Mouse (Mus musculus): ENCODE data around the gene Pkp4.

The Pkp4 gene

DNA sequence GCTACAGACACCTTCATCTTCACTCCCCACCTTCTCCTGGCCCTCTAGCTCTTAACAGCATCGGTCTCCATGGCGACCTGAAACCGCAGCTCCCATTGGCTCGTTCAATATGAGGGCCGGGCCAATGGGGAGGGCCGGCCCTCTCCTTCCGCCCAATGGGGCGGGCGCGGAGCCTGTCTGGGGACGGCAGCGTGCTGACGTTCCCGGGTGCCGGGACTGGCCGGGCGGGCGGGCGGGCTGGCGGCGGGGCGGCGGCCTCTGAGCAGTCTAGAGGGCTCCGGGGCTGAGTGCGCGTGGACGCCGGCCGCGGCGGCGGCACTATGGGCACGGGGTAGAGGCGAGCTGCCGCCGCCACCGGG, at the start of gene Pkp4, which contains the start of gene Ccdc148:
Gene Pkp4, plus strand, starts transcription at position 246 of the 359 bp plus-strand sequence.
Gene Ccdc148, minus strand, starts transcription at position 79 of the 359 bp plus-strand sequence.
- peak; percentile 100 for DNase-seq

DNA sequence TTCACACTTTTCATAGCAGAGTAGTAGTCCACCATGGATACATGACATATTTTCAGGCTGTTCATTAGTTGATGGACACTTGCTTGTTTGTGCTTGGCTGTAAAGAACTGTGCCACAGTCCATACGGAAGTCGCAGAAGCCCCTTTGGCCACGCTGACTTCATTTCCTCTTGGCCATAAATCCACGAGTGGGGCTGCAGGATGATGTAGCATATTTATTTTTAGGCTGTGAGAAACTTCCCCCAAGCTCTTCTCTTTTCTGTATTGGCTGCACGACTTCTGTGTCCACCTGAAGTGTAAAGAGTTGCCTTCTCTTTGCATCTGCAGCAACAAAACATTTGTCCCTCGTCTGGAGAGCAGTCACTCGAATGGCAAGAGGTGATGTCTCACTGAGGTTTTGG, 31.6 kb upstream of the Pkp4 start:
- DNase-seq: no peak

DNA sequence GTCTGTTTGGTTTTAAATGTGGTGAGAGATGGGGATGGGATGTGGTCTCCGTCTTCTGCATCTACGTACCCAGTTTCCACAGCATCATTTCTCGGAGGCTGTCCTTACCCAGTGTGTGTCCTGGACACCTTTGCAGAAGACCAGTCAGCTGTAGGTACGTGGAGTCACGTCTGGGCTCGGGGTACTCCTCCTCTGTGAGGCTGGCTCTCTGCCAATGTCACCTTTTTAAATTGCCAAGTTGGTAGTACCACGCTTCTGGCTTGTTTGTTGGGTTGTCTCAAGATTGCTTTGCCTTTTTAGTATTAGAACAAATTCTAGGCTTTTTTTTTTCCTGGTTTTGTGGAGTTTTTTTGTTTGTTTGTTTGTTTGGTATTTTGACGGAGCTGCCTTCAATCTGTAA, 30.8 kb upstream of the Pkp4 start:
- no peak for DNase-seq

DNA sequence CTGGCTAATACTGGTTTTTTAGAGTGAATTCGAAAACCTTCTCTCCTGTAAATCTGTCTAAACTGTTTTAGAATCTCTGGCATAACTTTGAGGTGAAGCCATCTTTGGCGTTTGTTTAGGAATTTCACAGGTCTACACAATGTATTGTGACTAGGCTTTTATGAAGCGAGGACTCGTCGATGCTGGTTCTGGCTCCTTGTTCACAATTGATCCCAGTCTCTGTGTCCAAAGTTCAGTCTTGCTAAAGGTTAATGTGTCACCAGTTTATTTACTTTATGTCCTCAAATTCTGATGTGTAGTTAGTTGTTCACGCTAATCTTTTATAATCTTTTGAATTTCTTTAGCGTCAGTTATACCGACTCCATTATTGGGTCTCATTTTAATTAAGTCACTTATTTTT, 29.6 kb upstream of the Pkp4 start:
- no peak for DNase-seq

DNA sequence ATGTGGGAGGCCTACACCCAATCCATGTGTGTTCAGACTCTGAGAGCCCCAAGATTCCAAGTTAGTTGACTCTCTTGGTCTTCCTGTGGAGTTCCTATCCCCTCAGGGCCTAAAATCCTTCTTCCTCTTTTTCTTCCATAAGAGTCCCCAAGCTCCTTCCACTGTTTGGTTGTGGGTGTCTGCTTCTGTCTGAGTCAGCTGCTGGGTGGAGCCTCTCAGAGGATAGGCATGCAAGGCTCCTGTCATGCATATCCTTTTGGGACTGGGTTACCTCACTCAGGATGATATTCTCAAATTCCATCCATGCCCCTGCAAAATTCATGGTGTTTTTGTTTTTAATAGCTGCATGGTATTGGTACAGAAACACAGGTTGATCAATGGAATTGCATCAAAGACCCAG, 5.2 kb upstream of the Pkp4 start:
- peak; percentile 64 for DNase-seq

DNA sequence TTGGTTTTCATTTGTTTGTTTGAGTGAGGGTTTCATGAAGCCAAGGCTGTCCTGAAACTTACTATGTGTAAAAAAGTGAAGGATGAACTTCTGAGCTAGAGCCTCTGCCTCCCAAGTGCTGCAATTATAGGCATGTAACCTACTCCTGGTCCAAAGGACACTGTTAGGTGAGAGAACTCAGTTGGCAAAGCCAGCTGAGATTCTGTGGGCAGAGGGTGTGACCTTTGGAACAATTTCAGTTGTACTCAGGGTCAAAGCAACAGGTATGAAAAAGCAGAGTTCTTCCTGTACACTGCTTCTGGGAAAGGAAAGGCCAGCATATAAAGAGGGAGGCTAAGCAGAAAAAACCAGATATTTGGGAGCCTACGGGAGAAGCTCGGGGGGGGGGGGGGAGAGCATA, 2.5 kb upstream of the Pkp4 start:
- peak; percentile 17 for DNase-seq

DNA sequence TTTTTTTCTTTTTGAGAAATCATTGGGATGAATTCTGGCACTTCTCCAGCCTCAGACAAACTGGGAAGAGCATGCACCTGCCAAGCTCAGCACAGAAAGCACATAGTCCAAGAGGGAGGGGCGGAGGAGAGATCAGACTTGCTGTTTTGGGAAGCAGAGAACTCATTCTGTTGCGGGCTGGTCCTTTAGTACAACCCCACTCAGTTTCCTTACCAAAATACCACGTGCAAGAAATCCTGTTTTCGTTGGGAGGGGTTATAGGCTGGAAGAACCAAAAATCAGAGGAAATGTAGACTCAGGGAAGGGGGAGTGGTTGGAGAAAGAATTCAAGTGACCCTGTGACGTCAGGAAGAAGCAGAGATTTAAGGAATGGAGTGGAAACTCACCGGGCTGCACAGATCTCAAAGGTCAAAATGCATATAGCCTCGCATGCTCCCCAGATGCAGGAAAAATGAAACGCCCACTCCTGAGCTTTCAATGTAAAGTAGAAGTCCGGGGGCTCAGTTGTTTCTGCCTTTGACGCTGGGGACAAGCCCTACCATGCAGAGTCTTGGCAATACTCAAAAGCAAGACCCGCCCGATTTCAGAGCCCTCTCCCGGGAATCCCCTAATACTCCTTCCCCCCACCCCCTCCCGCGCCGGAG, 567 bp upstream of the Pkp4 start:
- DNase-seq: no peak

DNA sequence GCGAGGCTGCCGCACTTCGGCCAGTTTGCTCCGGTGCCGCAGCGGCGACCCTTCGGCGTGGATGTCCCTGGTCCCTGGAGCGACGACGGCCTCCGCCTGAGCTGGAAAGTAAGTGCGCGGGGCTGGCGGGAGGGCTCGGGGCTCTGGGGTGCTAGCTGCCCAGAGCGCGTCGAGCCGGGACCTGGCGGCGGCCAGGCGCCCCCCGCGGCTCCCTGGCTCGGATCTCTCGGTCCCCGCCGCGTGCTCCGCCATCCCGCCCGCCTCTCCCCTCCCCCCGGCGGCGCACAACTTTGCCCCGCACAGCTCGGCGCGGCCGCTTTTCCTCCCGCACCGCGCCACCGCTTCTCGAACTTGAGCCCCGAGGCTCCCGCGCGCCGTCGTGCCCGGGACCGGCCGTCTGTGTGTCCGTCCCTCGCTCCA, 381 bp downstream of the Pkp4 start:
- no peak for DNase-seq

DNA sequence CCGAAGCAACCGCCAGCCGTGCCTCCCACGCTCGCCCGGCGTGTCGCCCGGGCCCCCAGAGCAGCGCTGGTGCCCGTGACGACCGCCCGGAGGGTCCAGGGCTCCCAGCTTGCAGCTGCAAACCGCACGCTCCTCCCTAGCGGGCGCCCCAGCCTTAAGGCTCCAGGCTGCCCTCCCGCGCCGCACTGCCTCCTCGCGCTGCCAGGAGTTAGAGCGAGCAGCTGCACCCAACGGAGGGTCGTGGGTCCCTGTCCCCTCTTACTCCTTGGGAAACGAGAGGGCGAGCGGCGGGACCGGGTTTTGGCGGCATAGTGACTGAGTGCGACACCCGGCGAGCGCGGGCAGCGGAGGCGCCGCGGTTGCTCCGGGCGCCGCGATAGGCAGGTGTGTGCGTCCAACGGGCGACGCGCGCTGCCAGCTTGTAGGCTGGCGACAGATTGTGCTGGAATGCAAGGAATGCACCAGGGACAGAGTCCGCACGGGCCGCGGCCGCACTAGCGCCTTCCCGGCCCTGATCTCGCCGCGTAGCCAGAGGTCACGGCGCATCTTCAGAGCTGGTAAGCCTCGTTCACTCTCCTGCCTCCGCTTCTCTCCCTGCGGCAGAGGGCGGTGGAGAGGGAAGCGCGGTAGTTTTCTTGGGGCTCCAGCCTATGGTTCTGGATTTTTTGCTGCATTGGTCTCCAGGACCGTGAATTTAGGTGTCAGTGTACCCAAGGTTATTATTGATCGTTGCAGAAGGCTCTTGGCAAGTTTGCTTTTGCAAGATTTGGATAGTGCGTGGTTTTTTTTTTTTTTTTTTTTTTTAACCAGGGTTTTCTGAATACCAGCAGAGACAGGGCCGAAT, 1.0 kb downstream of the Pkp4 start:
- peak; percentile 97 for DNase-seq

DNA sequence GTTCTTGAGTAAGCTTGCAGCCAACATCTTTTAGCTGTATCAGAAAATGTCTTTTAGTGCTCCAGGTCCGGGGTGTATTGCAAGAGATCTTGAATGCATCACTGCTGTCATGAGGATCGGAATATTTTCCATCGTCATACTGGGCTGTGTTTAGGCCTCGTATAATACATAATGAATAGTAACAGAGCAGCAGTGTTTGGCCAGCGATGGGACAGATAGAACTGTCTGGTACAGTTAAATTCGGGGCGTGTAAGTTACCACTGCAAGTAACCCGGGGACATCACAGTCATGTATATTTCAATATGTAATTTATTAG, 1.6 kb downstream of the Pkp4 start:
- no peak for DNase-seq

DNA sequence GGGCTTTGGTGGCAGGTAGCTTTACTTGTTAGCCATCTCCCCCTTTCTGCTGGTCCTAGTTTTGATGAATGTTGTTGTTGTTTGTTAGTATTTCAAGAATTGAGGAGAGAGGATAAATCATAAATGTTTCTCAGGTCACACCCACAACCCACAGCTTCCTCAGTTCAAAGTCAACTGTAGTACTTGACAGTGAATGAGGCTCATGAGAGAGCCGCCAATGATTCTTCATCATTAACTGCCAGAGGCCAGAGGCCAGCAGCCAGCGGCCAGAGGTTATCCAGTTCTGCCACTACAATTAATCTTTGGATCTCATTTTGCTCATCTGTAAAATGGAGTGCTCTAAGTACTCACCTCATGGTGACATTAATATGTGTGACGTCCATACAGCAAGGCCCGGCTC, 6.3 kb downstream of the Pkp4 start:
- no peak for DNase-seq

DNA sequence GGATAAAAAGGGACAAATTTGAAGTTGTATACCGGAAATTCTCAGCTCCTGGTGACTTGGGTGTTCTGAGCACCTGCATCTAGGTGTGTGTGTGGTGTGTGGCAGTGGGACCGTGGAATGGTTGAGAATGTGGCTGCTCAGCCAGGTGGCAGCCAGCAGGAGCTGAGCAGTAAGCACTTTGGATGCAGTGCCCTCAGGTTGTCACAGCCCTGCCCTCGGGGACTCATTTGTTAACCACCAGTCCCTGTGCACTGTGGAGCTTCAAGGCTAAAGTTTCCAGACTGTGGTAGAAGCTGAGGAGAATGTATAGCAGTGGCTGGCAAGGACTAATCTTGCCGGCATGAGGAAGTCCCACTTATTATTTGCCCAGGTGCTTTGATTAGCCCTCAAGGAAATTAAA, 7.2 kb downstream of the Pkp4 start:
- no peak for DNase-seq

DNA sequence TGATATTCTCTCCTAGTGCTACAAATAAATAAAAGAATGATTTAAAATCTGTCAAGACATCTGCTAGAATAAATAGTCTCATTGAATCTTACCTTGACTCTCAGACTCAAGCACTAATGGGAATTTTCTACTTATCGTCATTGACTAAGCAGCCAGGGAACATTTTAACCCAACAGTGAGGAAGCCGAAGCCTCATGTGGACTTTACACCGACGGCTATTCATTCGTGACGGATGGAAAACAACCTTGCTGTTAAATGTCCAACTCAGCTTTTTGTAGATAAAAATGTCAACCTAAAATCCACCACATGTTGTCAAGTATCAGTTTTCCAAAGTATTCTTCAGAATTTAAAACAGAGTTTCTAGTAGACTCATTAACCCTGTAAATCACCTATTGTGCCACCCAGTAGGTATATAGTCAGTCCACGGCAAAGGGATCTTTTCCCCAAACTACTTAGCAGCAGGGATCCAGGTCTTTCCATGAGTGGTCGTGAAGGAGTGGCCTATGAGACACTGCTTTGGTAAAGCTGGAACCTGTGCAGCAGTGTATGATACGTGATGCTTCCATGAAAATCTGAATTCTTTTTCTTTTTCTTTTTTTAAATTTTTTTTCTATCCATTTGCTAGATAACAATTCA, 9.0 kb downstream of the Pkp4 start:
- DNase-seq: no peak

DNA sequence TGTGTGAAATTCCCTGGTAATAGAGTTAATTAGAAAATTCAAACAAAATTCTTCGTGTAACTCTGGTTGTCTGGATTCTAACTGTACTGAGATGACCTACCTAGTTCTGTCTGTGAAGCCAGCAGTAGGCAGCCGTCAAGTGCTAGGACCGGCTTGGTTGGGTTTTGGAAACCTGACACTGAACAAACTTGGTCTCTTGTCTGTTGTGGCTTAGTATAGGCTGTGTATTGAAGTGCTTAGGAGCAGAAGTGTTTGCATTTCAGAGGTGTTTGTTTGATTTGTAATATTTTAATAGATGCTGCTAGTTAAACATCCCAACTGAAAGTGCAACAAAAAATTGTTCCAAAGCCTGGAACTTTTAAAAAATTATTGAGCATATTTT, 9.5 kb downstream of the Pkp4 start:
- DNase-seq: no peak

DNA sequence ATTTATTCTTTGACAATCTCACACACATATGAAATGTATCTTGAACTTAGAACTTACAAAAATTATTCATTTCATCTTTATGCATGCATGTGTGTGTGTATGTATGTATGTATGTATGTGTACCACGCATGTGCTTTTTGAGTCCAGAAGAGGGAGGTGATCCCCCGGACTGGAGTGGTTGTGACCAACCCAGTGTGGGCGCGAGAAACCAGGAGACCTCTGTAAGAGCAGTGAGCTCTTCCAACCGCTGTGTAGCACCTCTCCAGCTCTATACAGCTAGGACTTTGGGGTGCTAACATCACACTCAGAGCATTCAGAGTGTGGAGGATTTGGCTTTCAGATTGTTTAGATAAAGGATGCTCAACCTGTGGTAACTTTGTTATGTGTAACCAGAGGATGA, 9.9 kb downstream of the Pkp4 start:
- DNase-seq: no peak

DNA sequence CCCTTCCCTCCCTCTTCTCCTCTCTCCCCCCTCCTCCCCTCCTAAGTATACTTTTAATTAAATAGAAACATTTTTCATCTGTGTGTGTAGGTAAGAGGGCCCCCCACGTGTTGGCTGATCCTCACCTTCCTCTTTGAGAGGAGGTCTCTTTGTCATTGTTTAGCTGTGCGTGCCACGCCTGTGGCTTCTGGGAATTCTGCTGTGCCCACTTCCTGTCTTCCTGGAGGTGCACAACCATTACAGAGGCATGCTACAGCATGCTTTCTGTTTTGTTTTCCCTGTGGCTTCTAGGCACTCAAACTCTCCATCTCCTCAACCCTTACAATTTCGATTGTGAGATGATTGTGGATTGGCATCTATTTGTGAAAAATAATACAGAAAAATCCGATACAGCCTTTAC, 10.9 kb downstream of the Pkp4 start:
- DNase-seq: peak; percentile 85

DNA sequence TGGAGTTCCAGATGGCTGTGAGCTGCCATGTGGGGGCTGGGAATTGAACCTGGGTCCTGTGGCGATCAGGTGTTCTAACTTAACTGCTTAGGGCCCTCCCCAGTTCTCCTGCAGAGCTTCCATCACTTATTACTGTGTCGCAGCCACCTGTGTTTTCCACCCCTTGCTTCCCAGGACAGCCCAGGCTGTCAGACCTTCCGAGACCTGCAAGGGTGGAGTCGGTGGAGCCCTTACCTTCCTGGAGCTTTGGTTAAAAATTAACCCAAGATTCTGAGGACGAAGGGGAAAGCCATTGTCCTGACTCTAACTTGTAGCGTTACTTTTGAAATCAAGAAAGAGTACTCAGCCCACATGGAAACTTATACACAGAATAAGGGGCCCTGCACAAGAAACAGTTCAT, 15.3 kb downstream of the Pkp4 start:
- peak; percentile 87 for DNase-seq

DNA sequence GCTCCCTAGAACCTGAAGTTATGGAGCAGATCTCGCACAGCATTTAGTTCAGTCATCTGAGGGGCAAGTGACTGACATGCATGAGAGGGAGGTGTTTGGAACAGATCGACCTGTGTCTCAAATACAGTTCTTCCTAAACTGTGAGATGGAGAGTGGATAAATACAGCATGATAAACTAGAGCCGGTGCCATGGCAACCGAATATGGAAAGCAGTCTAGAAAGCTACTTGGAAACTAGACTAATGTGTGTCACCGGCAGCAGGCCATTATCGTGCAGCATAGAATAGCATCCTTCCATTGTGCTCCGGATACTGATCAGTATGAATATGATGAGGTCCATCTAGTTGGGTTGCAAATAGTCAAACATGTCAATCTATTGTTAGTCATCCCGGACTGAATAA, 17.5 kb downstream of the Pkp4 start:
- peak; percentile 60 for DNase-seq

DNA sequence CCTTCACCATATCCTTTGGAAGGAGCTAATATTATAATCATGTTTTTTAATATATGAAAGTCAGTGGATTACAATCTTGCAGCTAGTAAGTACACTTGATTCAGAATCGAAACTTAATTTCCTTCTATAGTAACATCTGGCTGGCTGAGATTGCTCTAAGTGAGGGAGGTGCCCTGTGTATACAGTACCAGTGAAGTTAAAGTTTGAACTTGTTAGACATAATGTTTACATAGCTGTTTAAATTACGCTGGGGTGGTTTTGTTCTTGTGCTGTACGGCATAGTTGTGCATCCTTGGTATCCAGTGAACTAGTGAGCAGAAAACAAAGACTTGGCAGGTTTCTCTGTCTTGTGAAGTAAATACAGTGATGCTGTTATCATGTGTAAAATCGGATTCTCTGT, 18.3 kb downstream of the Pkp4 start:
- DNase-seq: no peak

DNA sequence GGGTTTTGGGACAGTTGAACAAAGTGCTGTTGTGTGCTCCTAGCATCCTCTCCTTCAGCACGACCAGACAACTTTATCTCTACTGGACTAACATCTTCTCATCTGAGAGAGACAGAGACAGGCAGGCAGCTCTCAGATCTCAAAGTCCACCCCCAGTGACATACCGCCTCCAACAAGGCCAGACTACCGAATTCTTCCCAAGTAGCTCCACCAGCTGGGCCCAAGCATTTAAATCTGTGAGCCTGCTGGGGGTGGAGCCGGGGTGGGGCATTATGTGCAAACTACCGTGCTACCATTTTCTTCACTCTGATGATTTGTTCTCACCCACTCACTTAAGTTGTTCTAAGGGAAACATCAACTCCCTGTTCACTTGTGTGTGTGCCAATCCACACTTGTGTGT, 18.8 kb downstream of the Pkp4 start:
- peak; percentile 81 for DNase-seq

DNA sequence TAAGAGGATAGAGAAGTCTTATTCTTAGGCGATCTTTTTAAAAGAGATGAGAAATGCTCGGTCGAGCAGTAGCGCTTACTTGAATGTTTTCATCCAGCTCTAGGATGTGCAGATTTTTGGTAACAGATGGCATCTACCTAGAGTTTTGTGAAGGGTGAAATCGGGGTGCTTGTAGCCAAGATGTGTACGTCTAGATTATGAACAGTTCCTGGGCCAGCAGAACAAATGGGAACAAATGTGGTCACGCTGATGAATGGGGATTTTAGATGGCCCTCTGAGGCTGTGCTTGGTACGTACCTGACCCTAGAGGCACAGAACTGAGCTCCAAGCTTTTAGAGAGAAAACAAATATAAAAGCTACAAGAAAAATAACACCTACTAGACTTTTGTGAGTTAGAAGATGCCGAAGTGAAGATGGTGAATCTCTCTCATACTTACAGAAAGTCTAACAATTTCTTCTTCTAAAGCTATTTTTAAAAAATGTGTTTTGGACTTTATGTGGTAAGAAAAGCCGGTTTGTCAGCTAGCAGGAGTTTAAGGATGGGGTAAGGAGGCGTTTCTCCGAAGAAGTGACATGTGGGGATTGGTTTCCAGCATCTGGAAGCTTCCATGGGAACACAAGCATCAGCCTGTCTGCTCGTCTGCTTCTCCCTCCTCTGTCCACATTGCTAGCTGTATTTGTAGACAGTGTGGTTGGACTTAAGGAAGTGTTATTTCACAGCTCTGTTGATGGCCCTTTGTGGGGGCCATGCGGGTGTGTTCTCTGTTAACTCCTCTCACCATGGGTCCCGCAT, 20.9 kb downstream of the Pkp4 start:
- DNase-seq: peak; percentile 75

DNA sequence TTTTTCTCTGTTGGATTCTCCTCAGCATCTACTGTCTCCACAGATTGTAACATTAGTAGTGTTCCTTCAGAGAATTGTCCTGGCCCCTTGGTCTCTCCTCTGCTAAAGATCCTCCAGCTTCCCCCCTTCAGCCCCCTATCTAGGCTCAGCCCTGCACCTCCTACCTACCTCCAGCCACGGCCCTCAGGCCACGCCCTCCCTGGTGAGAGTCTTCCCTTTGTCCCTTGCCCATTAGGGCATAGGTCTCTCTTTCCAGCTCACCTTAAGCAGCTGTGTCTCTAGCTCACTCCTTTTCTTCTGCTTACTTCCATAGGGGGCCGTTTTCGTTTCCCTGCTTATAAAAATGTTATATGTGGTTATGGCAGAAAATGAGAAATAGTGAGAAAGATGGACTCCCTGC, 22.9 kb downstream of the Pkp4 start:
- DNase-seq: peak; percentile 66
